Mouse (Mus musculus): ENCODE measurements around the gene Fars2.

DNA sequence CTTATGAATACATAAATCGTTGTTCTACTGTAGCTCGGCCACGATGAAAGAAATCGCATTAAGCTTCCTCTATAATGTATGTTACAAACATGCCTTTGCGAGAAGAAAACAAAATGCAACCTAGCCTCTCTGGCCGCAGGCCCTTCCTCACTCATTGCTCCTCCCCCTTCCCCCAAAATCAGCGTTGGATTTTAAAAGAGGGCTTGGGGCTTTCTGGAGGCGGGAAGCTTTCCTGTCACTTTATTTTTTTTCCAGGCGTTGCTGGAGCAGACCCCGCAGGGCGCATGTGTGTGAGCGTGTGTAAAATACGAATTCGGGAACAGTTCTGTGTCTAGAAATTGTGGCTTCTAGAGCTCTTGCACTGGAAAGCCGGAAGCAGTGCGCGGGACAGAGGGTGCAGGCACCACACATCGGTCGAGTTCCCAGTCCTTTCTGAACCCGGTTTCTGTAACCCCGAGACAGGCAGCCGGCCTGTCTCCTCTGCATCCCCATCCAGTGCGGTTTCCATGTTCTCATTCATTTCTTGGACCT lies 614.8 kb downstream of the Fars2 start:
- TF ChIP-seq CTCF (IDR thresholded peaks at IDR 0.05; ENCODE audit: low read depth) = no peak
- no peak for TF ChIP-seq EP300 (IDR thresholded peaks at IDR 0.05; ENCODE audit: low read depth)

Data from liver, postnatal 0 days (tissue).